Mouse (Mus musculus) midbrain, postnatal 0 days (tissue): ENCODE measurements around the gene Nprl3. TPM values are rescaled to one million over a fixed set of nuclear protein-coding genes. Genes with fewer than 3 reads are reported as not detected.
A peak's percentile ranks its signal among the peaks of the same experiment; 100 is the strongest.

ENCODE experiments used
- ATAC-seq: fragments of 200-750 bp; cut with Nextera tagmentation; 2 replicates; pipeline ENCODE4 v1.8.0; 2017; ENCODE audit warnings: moderate number of reproducible peaks, mild to moderate bottlenecking, moderate TSS enrichment, moderate library complexity; ENCODE audit not compliant: low FRiP score
- DNase-seq: peaks from one replicate; pipeline ENCODE4 v3.0.0-alpha.2; 2015; ENCODE audit warnings: low spot score
- H3K27ac ChIP-seq: fragments of 300-500 bp; sonication (generic); 2 replicates; pipeline ENCODE4 v1.5.1; 2014; ENCODE audit warnings: low read depth, mild to moderate bottlenecking, low read length, mixed read lengths
- H3K27me3 ChIP-seq: fragments of 300-500 bp; sonication (generic); 2 replicates; pipeline ENCODE4 v1.6.1; 2014; ENCODE audit warnings: low read length, control low read depth, mixed read lengths; ENCODE audit not compliant: insufficient read depth
- H3K36me3 ChIP-seq: fragments of 300-500 bp; sonication (generic); 2 replicates; pipeline ENCODE4 v1.6.1; 2014; ENCODE audit warnings: low read length, control low read depth, mixed read lengths; ENCODE audit not compliant: insufficient read depth
- H3K4me1 ChIP-seq: fragments of 300-500 bp; sonication (generic); 2 replicates; pipeline ENCODE4 v1.6.1; 2014; ENCODE audit warnings: mild to moderate bottlenecking, control low read depth, antibody characterized with exemption, low read length, mixed read lengths; ENCODE audit not compliant: insufficient read depth
- H3K4me2 ChIP-seq: fragments of 300-500 bp; sonication (generic); 2 replicates; pipeline ENCODE4 v1.6.1; 2014; ENCODE audit warnings: low read depth, mild to moderate bottlenecking, low read length, mixed read lengths; ENCODE audit not compliant: poor library complexity, severe bottlenecking
- H3K4me3 ChIP-seq: fragments of 300-500 bp; sonication (generic); 2 replicates; pipeline ENCODE4 v1.5.1; 2014; ENCODE audit warnings: low read depth, mild to moderate bottlenecking, low read length, moderate library complexity
- H3K9ac ChIP-seq: fragments of 300-500 bp; sonication (generic); replicated peaks from 2 replicates; pipeline ENCODE4 v1.6.1; 2014; ENCODE audit warnings: mild to moderate bottlenecking, low read length, moderate library complexity, mixed read lengths; ENCODE audit not compliant: poor library complexity, severe bottlenecking
- H3K9me3 ChIP-seq: fragments of 300-500 bp; sonication (generic); 2 replicates; pipeline ENCODE4 v1.6.1; 2016; ENCODE audit warnings: low read length, control low read depth
- CTCF ChIP-seq: IDR thresholded peaks from 2 replicates; pipeline ENCODE4 v1.5.1; 2016; ENCODE audit warnings: antibody characterized with exemption, mild to moderate bottlenecking
- WGBS: fragments of 180-500 bp; shearing (Covaris S2); extraction: QIAGEN DNeasy Blood & Tissue Kit; methylation state at CpG from one replicate; pipeline ENCODE4 v1.1.7; 2014; 5-methylcytosine and 5-hydroxymethylcytosine counted together
- polyA plus RNA-seq: library from polyadenylated mRNA; unstranded; fragments of >200 nt; fragmentation: Nextera tagmentation; extraction: Ambion mirVana; gene quantifications from 2 replicates; pipeline ENCODE4 v1.2.1, GENCODE M21; 2015
- total RNA-seq: library from RNA; depleted of rRNA; stranded (reverse); fragments of >200 nt; gene quantifications from 2 replicates; pipeline ENCODE4 v1.2.3, GENCODE M21; 2014

Nprl3 gene
- total and polyA plus RNA-seq, 2 experiments from 2014 or later: 36.0 to 38.6 TPM

GRCm38 (mm10) chr11:32234816-32235485 is 32.6 kb downstream of the Nprl3 start:
- no peak for TF ChIP-seq CTCF
- Histone ChIP-seq H3K4me3 (no peak overlapping the region), H3K36me3 (peaks cover 34% of the 10 kb centered on the region), H3K4me1 (0 out of 2 replicates have a peak, but pooled peaks cover 5% of the 10 kb centered on the region), H3K27ac (no peak overlapping the region; the same call in 1 of the 2 replicates), H3K27me3 (no peaks in the 10 kb centered on the region), H3K9me3 (no peaks in the 10 kb centered on the region), H3K9ac (no peak overlapping the region), H3K4me2 (no peak overlapping the region)
- no peak for ATAC-seq
- WGBS: 88% methylated on average over 6 of the region's 6 CpGs
- no peak for DNase-seq

GRCm38 (mm10) chr11:32233895-32234294 is 33.6 kb downstream of the Nprl3 start:
- peak; percentile 6; the same call in 1 of the 2 replicates for ATAC-seq
- DNase-seq: peak; percentile 75
- Histone ChIP-seq H3K9me3 (no peaks in the 10 kb centered on the region), H3K4me3 (no peak overlapping the region), H3K27ac (no peak overlapping the region), H3K4me1 (0 out of 2 replicates have a peak, but pooled peaks cover 5% of the 10 kb centered on the region), H3K36me3 (peaks cover 30% of the 10 kb centered on the region), H3K4me2 (no peak overlapping the region), H3K27me3 (no peaks in the 10 kb centered on the region), H3K9ac (no peak overlapping the region)
- WGBS: 91% methylated on average over 3 of the region's 3 CpGs
- TF ChIP-seq CTCF: no peak

GRCm38 (mm10) chr11:32232848-32233247 is 34.7 kb downstream of the Nprl3 start:
- ATAC-seq (no peak), DNase-seq (no peak)
- Histone ChIP-seq H3K27ac (no peak overlapping the region), H3K9me3 (no peaks in the 10 kb centered on the region), H3K36me3 (peaks cover 30% of the 10 kb centered on the region), H3K4me2 (no peak overlapping the region), H3K4me3 (no peak overlapping the region), H3K9ac (no peak overlapping the region), H3K4me1 (0 out of 2 replicates have a peak, but pooled peaks cover 5% of the 10 kb centered on the region), H3K27me3 (no peaks in the 10 kb centered on the region)
- WGBS: 78% methylated on average over 10 of the region's 10 CpGs
- no peak for TF ChIP-seq CTCF

GRCm38 (mm10) chr11:32231125-32231524 is 36.4 kb downstream of the Nprl3 start:
- WGBS: 96% methylated on average over 2 of the region's 2 CpGs
- no peak for TF ChIP-seq CTCF
- Histone ChIP-seq H3K4me1 (peaks cover 8% of the 10 kb centered on the region; the same call in 1 of the 2 replicates), H3K36me3 (peaks cover 30% of the 10 kb centered on the region), H3K27ac (no peak overlapping the region), H3K27me3 (no peaks in the 10 kb centered on the region), H3K9me3 (no peaks in the 10 kb centered on the region), H3K9ac (no peak overlapping the region), H3K4me3 (no peak overlapping the region), H3K4me2 (no peak overlapping the region)
- DNase-seq: no peak
- no peak for ATAC-seq

GRCm38 (mm10) chr11:32230220-32230619 is 37.3 kb downstream of the Nprl3 start:
- Histone ChIP-seq H3K4me2 (no peak overlapping the region), H3K27me3 (no peaks in the 10 kb centered on the region), H3K27ac (no peak overlapping the region), H3K9ac (no peak overlapping the region), H3K4me1 (peaks cover 8% of the 10 kb centered on the region), H3K4me3 (no peak overlapping the region), H3K9me3 (no peaks in the 10 kb centered on the region), H3K36me3 (peaks cover 30% of the 10 kb centered on the region)
- no peak for ATAC-seq
- TF ChIP-seq CTCF: no peak
- 77% methylated on average over 4 of the region's 4 CpGs for WGBS
- no peak for DNase-seq

GRCm38 (mm10) chr11:32228292-32228845 is 39.1 kb downstream of the Nprl3 start:
- DNase-seq: no peak
- Histone ChIP-seq H3K27me3 (peaks cover 9% of the 10 kb centered on the region; the same call in 1 of the 2 replicates), H3K4me3 (no peak overlapping the region), H3K27ac (no peak overlapping the region), H3K36me3 (peaks cover 18% of the 10 kb centered on the region), H3K9me3 (no peaks in the 10 kb centered on the region), H3K4me1 (peaks cover 8% of the 10 kb centered on the region), H3K9ac (no peak overlapping the region), H3K4me2 (no peak overlapping the region)
- no peak for ATAC-seq
- 93% methylated on average over 3 of the region's 3 CpGs for WGBS
- TF ChIP-seq CTCF: no peak
